Mouse (Mus musculus): ENCODE measurements around the gene Traf3ip2.

Traf3ip2 gene

DNA sequence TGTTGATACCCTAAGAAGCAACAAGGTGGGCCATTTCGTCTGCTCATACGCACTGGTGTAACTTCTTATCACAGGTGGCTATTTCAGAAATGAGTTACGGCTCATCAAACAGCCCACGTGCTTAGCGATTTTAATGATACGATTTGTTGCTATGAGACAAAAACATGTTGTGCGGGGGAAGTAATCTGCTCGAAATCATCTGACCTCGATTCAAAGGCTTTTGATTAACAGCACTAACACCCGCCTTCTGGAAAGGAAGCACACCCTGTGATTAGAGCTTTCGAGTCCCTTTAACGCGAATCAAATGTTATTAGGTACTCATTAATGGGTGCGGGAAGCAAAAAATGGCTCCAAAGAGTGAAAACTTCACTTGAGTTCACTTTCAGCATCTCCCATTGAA is 18.9 kb downstream of the Traf3ip2 start:
- DNase-seq (ENCODE audit: extremely low read depth, low read depth, low spot score) = no peak

DNA sequence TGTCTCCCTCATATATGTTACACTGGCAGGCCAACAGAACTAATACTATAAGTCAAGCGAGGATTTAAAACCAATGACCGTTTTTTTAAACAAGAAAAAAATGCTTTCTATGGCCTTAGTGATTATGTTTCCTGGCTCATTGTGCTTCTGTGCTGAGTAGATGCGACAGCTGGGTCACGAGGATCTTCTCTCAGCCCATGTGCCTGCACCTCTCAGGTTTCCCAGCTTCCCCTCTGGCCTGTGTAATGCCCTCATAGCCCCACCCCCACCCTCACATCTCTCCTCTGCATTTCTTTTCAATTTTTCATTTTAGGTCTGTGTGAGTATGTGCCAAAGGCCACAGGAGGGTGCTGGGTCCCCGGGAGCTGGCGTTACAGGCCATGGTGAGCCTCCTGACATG is 20.6 kb downstream of the Traf3ip2 start:
- DNase-seq (ENCODE audit: extremely low read depth, low read depth, low spot score) = no peak

DNA sequence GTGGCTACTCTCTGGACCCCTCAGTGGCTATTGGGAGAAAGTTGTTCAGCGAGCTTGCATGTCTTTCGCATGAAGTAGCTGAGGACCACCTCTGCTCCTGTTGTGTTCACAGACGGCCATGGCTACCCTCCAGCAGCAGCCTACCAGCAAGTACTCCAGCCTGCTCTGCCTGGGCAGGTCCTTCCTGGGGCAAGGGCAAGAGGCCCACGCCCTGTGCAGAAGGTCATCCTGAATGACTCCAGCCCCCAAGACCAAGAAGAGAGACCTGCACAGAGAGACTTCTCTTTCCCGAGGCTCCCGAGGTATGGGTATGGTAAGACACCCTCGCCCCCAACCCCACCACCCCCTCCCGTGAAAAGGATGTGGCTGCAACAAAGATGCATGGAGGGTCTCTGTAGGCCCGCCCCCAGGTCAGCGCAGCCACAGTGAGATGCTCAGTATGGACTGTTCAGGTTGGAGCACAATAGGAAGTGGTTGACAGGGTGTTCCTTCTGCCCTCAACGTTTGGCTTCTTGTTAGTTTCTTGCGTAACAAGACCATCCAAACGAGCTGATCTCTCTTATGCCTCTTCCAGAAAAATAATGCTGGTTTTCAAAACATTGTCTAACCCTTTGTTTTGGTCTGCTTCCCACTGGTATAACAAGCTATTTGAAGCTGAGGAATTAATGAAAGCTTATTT is 21.8 kb downstream of the Traf3ip2 start:
- DNase-seq (ENCODE audit: extremely low read depth, low read depth, low spot score) = no peak

DNA sequence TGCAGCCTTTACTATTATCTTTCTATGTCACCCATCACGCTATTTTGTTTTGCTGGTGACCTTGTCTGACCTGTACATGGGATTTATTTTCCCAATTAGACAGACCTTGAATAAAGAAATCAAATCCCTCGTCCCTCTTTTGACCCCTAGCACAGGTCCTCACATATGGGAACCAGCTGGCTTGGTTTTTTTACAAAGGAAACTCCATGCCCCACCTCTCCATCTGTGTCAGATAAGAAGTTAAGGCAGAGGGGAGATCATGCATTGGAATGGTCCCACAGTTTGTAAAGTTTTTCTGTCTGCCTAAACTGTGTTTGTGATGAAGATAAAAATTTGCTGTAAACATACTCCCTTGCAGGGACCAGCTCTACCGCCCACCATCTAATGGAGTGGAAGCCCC is 26.1 kb downstream of the Traf3ip2 start:
- no peak for DNase-seq (ENCODE audit: extremely low read depth, low read depth, low spot score)

DNA sequence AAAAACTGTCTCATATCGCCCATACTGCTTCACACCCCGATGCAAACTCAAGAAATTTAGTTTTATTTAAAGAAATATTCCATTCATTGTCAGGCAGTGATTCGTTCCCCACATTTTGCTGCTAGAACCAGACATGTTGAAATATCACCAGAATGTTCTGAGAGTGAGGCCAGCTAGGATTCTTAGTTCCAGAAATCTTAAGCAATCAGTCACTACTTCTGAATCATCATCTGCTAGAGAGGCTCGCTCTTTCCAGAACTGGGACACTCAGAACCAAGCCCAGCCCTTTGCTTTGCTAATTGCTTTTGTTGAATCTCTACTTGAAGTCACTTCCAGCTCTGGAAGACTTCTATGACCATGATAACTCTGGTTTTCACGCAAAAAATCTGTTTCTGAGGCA is 27.0 kb downstream of the Traf3ip2 start:
- DNase-seq (ENCODE audit: extremely low read depth, low read depth, low spot score) = no peak

DNA sequence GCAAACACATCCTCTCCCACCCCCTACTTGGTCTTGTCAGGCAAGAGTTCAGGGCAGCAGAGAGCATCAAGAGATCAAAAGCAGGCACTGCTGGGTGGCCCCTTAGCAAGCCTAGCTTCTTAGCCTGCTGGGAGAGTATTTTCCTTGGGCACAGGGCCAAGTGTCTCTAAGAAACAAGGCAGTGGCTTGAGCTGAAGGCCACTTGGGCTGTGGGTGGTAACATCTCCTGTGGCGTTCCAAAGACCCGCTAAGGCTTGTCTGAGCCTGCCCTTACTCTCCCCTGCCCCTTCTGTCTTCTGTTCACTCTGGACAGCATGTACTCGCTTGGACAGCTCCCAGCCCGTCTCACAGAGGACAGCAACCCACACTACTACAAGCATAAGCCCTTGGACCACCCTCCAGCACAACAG is 28.1 kb downstream of the Traf3ip2 start:
- no peak for DNase-seq (ENCODE audit: extremely low read depth, low read depth, low spot score)

DNA sequence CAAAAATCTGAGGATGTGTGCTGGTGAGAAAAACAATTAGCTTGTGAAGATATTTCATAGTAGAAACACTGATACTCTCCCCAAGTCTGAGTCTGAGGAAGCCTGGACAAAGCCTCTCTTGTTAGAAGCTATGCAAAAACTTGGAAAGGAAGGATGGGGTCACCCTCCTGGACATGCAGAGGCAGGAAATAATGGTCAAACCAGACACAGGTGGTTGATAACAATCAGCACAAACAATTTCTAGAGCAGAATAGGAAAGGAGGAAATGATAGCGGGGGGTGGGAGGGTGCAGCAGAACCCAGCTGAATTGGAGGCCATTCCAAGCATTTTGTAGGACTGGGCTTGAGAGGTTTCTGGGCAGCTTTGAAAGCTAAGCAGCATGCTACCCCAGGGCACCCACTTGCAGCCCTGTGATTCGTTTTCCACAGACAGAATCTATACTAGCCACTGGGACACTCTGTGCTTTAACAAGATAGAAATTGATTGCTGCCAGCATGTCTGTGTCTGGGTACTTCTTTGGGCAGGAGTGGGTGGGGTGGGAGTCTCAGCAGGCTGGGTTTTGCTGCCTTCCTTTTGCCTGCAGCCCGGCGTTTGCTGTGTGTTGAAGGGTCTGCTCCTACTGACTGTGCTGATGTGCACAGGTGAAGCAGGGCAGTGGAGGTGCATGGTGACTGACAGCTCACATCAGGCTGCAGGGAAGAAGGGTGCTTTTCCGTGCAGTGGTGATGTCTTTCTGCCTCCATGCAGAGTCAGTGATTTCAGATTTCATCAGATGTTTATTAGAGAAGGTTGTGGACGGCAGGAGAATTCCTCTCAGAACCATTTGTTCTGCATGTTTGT is 33.3 kb downstream of the Traf3ip2 start:
- no peak for DNase-seq (ENCODE audit: extremely low read depth, low read depth, low spot score)

DNA sequence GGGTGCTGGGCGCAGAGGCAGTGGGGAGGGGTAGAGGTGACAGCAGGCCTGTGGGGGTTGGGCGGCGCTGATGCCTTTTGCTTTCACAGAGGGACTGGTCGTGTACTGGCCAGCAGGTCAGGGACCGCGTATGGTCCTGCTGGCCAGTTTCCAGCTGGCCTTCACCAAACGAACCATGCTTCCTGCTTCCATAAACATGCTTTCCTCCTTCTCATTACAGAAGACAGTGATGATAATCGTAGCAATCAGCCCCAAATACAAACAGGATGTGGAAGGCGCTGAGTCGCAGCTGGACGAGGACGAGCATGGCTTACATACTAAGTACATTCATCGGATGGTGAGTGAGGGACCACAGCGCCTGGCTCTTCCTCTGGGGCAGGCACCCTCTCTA is 33.9 kb downstream of the Traf3ip2 start:
- no peak for DNase-seq (ENCODE audit: extremely low read depth, low read depth, low spot score)

DNA sequence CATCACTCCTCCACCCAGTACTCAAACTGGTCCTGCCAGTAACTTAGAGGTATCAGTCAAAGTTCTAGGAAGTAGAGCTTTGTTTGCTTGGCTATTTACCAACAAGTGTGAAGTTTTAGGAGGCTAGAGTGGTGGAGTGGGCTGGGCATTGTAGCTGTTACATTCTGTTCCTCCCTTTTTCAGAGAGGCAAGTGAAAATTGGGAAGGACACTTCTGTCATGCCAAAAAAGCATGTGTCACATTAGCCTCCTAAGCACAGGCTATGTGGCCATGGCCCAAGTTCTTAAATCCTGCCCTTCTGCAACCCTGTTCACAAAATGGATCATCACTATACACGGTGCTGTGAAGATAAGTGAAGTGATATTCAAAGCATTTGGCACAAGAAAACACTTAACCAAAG is 34.4 kb downstream of the Traf3ip2 start:
- no peak for DNase-seq (ENCODE audit: extremely low read depth, low read depth, low spot score)

DNA sequence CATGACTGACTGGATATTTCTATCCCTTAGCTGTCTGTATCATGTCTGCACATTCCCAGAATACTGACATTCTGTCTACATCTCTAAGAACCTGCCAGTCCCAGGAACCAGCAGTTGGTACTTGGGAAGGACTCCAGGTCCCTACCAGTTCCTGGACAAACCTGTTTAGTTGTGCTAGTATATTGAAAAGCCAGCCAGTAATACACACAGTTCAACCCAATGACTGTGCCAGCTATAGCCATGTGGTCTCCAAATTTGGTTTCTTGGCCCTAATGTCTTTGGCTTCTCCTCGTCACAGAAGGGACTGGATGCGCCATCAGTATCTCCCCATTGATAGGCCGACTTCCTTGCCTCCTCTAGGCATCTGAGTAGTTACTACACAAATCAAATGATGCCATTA is 35.5 kb downstream of the Traf3ip2 start:
- no peak for DNase-seq (ENCODE audit: extremely low read depth, low read depth, low spot score)

DNA sequence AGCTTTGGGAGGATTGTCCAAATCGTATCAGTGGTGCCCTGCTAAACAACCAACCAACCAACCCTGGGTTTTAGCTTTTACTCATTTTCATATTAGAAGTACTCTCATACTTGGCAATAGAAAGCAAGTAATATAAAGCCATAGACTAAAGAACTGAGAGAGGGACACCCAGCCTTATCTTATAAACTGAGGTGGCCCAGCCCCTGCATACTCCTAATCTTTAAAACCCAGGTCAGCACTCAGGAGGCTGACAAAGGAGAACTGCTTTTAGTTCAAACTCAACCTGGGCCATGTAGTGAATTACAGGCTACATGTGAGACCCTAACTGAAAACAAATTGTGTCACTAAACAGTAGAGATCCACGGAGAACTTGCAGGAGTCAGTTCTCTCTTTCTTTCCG is 36.8 kb downstream of the Traf3ip2 start:
- no peak for DNase-seq (ENCODE audit: extremely low read depth, low read depth, low spot score)

DNA sequence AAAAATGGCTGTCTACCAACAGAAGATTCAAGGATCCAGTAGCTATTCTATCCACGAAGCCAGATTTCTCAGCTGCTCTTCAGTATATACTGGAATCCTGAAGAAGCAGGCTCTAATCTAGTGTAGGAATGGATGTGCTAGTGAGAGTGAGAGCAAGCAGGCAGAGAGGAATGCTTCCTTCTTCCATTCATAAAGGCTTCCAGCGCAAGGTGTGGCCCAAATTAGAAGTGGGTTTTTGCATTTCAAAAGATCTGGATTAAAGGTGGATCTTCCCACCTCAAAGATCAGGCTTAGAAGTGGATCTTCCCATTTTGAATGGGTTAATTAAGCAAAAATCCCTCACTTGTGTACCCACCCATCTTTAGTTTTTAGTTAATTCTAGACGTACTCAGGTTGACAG is 37.6 kb downstream of the Traf3ip2 start:
- DNase-seq (ENCODE audit: extremely low read depth, low read depth, low spot score) = no peak

DNA sequence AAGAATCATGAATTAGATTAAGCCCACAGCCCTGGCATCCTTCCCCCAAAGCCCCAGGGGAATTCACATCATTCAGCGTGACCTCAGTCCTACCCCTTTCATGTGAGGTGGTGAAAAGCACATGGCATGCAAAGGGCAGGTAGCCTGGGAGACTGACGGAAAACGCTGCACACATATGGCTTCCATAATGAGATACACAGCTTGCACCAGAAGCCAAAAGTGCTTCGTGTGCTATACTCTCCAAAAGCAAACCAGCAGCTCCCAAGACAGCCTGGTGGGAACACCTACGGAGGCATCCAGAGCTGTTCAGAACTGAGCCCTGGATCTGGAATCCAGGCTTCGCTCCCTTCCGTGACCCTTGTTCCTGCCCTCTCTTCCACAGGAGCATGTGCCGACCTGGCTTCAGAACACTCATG is 41.3 kb downstream of the Traf3ip2 start:
- DNase-seq (ENCODE audit: extremely low read depth, low read depth, low spot score) = no peak

DNA sequence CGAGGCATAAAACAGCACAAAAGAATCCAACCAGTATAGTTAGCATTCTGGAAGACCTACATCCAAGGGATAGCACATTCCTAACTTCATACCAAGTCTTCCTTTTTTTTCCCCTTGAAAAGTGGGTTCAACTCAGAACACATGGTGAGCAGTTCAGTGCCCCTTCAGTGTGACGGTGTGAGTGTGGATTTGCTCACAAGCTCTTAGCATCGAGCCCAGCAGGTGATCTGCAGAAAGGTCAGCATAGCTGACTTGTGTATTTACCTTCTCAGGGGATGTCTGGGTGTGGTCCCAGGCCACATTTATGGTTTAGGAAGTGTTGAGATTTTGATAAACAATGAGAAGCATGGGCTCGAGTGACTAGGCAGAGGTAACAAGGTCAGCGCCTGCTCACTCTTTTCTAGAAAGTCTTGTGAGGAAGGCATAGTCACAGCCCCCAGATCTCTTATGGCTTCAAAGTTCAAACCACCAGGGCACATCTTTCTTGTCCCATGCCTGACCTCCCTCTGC is 46.2 kb downstream of the Traf3ip2 start:
- no peak for DNase-seq (ENCODE audit: extremely low read depth, low read depth, low spot score)

DNA sequence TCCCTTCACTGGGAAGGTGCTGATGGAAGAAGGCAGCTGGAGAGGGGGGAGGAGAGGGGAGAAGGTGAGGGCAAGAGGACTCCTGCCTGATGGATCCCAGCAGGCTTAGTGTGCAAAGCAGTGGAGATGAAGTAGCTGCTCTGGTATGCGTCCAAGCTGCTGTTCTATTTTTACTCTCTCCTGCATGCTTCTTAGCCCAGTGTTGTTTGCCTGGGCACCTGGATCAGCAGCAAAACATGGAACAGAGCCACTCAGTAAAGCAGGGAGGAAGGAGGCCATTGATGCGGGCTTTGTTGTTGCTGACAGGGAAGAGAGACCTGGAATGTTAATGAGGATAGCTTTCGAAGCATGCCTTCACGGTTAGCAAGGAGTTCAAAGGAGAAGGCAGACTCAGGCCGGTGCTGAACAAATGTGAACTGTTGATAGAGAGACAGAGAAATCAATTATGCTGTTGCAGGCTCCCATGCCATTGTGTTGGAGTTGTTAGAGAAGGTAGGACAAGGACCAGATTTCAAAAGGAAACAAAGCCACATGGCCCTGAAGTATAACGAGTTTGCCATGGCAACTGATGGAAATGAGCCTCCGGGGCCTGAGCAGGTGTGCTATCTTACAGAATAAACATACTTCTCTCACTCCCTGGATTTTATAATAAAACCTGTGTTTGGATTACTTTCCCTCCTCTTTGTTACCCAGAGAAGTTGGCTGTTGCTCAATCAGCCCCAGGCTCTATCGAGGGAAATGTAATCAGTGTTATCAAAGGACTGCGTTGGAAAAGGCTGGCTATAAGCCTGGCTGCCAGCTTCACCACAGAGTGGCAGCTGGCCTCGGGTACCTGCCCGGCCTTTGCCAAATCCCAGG is 46.9 kb downstream of the Traf3ip2 start:
- no peak for DNase-seq (ENCODE audit: extremely low read depth, low read depth, low spot score)

DNA sequence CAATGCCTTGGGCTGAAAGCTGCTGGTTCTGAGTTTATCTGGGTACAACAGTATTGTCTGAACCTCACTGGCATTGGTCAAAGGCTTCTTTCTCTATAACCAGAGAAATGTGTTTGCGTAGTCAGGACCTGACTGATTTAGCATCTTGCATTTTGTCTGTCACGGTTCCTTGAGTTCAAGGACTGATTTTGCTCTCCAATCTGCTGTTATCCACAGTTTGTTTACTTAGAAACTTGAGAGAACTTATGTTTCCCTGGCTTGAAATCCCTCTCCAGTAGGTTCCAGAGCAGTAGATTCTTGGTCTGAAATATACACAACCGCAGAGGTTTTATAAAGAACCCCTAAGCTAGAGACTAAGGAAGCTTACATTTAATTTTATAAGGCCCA is 47.5 kb downstream of the Traf3ip2 start:
- no peak for DNase-seq (ENCODE audit: extremely low read depth, low read depth, low spot score)

DNA sequence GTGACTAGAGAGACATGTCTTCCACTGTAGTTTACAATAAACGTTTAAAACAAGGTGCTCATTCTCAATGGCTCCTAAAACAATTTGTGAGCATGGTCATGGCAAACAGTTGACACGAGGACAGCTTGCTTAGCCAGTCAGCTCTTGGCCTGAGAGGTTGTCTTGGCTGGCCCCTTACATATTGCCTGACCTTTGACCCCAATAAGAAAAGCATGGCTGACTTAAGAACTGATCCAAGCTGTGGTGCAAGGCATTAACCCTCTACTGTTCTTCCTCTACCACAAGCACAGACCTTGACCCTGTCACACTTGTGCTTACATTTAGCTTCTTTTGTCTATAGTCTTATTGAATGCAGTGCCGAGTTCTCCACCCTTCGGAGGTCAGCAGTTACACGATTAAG is 48.0 kb downstream of the Traf3ip2 start:
- no peak for DNase-seq (ENCODE audit: extremely low read depth, low read depth, low spot score)

DNA sequence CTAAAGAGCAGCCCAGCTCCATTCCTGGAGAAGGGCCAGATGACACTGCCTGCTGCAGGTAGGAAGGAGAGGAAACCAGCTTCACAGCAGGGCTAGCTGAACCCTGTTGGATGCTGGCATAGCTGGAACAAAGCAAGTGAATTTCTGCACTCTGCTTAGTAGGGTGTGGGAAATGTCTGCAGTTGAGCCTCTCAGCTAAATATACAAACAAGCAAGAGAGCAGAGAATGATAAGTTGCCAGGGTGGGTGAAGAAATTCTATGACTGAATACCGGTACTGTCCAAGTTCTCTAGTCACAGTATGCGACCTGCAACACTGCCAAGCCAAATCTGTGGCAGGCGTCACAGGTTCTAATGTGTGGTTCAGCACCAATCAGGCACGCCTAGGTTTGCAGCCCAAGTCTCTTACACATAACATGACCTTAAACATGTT is 52.4 kb downstream of the Traf3ip2 start:
- DNase-seq (ENCODE audit: extremely low read depth, low read depth, low spot score) = no peak

DNA sequence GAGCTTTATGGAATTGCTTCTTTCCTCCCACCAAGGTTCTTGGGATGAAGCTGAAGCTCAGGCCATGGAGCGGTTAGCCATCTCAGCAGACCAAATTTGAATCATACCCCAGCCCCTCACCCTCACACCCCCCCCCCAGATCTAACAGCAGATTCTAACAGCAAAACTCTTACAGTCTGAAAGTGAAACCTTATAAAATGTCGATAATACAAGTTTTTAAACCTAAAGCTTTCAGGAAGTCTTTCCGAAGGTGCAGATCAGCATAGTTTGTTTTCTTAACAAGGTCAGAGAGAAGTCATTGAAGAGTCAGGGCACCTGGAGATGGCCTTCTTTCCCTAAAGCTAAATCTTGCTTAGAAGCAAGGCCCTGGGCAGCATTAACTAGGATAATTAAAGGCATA is 53.3 kb downstream of the Traf3ip2 start:
- DNase-seq (ENCODE audit: extremely low read depth, low read depth, low spot score) = no peak

DNA sequence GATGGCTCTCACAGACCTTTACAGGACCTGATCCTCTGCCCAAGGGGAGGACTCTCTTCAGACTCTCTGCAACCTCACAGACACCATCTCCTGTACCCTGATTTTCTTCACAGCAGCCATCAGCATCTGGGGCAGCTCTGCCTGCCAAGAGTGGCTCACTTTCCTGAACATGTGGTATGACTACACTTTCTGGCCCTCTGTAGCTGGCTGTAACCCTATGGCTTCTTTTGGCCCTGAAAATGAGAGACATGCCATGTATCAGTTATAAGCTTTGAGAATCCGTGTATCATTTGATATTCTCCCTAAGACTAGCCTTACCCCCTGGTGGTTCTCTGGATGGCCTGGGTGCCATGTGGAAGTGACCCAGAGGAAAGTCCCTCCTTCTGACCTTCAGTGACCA is 58.7 kb downstream of the Traf3ip2 start:
- no peak for DNase-seq (ENCODE audit: extremely low read depth, low read depth, low spot score)

DNA sequence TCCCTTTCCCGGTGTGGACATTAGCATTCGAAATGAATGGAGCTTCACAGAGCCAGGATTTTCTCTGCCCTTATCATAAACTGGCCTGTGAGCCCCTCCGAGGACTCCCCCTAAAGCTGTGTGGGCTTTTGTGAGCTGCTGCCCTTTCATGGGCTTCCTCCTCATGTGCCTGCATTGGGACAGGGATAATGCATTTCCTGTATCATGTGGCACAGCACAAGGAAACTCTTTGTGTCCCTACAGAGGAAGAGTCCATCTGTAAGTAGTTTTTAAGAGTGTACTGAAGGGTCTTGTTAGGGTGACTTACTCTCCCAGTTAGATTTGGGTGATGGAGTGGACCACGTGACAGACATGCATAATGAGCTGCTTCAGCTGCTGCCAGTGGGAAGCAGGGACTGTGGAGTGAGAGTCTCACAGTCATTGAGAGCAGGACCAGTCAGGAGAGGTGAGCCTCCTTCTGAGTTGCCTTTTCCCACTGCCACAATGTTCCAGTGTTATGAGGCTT is 59.9 kb downstream of the Traf3ip2 start:
- DNase-seq (ENCODE audit: extremely low read depth, low read depth, low spot score) = no peak

All from fat pad, adult 2 months (tissue).